Mouse (Mus musculus): ENCODE measurements around the gene Olfr1129.
"Not testable (repeated sequence)": the region's sequence is repeated elsewhere in the genome, so short reads cannot be mapped to it uniquely, and the experiment has no call there.

Gene Olfr1129

DNA sequence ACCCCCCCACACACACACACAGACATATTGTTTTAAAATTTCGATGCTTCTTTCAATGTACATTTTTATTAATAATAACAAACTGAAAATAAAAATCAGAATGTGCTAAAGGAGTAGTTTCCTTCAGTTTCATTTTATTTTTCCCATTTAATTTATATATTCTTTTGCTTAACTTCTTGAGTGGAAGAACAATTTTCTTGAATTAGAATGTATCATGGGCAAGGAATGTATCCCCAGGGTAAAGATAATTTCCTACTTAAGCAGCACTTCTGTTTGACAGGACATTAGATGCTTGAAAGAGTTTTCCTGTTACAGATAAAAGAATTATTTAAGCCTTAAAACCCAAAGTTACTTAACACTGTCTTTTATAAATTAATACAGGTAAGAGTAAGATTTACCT is at the start of gene Olfr1129:
Gene Olfr1129, plus strand, starts transcription at position 301 of the 400 bp plus-strand sequence.
- in situ Hi-C loops (cut with MboI, MseI) = not testable (repeated sequence)

DNA sequence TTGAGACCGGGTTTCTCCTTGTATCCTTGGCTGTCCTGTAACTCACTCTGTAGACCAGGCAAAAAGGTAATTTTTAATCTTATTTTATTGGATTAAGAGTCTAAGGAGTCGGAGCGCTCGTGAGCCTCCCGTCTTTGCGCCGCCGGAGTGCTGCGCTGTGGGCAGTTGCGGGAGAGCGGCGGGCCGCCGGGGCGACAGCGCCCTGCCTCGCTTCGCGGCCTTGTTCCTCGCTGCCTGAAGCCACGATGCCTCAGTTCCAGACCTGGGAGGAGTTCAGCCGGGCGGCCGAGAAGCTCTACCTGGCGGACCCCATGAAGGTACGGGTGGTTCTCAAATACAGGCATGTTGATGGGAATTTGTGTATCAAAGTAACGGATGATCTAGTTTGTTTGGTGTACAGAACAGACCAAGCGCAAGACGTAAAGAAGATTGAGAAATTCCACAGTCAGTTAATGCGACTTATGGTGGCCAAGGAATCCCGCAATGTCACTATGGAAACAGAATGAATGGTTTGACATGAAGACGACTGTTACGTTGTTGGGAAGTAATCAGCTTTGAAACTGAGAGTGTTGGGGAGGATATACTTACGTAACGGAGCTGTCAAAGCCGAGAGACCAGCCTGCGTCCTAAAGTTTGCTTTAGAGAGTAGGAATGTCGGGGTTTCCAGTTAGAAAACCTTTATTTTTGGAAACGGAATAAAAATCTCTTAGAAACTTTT is 47.6 kb upstream of the Olfr1129 start:
- in situ Hi-C loops (cut with MboI, MseI) = not testable (repeated sequence)

DNA sequence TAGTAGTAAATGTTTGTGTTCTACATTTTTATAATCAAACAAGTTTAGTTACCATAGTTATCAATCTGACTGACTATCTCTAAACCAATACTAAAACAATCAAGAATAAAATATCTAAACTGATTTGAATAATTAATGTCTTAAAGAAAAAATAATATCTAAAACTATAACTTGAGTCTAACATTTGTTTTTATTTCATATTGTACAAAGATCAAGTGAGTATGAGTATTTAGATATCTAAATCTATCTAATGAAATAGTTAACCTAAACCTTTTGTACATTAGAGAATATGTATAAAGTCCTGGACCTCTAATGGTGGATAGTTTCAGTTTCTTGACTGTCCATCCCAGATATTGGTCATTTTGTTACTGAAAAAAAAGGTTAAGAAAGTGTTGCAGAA is 42.2 kb upstream of the Olfr1129 start, which contains the start of gene Olfr153:
Gene Olfr153, plus strand, starts transcription at position 301 of the 400 bp plus-strand sequence.
- in situ Hi-C loops (cut with MboI, MseI) = no loop called here

DNA sequence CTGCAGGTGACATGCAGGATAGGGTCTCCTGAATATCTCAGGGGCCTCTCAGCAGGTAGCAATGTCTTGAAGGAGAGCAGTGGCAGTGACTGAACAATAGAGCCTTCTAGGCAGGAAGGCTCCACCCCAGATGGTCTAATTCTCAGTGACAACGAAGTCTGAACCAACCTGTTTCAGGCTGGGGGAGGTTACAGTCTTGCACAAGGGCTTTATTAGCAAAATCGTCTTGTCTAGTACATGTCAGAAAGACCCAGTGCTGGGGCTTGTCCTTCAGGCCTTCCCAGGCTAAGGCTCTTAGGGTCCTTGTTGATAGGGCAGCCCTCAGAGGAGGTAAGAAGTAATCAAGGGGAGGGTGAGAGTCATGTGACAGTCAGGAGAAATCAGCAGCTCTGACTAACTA is 38.9 kb upstream of the Olfr1129 start:
- in situ Hi-C loops (cut with MboI, MseI) = no loop called here

DNA sequence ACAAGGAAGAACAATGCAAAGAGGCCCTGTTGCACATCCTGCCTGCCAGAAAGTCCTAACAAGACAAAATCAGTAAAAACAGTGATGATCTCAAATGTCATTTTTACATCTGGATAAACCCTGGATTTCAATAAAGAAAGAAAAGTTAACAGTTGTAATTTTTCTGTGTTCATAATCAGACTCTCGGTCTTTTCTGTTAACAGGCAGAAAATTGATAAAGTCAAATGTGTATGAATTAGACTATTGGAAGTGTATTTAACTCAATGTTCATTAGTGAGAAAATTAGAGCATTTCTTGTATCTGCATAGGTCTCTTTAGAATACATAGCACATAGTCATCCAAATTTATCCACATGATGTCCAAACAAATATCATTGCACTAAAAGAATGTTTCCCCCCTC is 28.3 kb upstream of the Olfr1129 start, which contains the start of gene Olfr1128:
Gene Olfr1128, minus strand, starts transcription at position 101 of the 400 bp plus-strand sequence.
- in situ Hi-C loops (cut with MboI, MseI) = no loop called here

DNA sequence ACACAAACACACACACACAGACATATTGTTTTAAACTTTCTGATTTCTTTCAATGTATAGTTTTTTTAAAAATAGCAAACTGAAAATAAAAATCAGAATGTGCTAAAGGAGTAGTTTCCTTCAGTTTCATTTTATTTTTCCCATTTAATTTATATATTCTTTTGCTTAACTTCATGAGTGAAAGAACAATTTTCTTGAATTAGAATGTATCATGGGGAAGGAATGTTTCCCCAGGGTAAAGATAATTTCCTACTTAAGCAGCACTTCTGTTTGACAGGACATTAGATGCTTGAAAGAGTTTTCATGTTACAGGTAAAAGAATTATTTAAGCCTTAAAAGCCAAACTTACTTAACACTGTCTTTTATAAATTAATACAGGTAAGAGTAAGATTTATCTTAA is 32.2 kb downstream of the Olfr1129 start, which contains the start of gene Olfr1130:
Gene Olfr1130, plus strand, starts transcription at position 301 of the 400 bp plus-strand sequence.
- in situ Hi-C loops (cut with MboI, MseI) = not testable (repeated sequence)

DNA sequence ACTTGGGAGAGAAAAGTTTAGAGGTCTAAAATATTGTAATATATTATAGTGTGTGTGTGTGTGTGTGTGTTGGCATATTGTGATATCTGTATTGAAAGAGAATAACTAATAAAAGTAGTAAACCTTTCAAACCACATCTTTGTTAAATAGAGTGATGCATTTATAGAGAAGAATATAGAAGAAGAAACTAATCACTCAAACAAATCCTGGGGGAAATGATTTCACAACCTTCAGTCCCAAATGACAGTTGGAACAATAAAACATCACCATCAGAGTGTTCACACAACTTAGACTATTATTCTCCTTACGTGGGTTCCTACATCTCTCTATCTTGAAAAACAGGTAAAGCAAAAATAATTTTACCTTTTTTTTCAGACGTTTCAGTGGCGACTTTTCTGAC is 53.1 kb downstream of the Olfr1129 start, which contains the start of gene Olfr1131:
Gene Olfr1131, plus strand, starts transcription at position 301 of the 400 bp plus-strand sequence.
- in situ Hi-C loops (cut with MboI, MseI) = no loop called here
